Mouse (Mus musculus): ENCODE data around the gene Gm6169.

DNA sequence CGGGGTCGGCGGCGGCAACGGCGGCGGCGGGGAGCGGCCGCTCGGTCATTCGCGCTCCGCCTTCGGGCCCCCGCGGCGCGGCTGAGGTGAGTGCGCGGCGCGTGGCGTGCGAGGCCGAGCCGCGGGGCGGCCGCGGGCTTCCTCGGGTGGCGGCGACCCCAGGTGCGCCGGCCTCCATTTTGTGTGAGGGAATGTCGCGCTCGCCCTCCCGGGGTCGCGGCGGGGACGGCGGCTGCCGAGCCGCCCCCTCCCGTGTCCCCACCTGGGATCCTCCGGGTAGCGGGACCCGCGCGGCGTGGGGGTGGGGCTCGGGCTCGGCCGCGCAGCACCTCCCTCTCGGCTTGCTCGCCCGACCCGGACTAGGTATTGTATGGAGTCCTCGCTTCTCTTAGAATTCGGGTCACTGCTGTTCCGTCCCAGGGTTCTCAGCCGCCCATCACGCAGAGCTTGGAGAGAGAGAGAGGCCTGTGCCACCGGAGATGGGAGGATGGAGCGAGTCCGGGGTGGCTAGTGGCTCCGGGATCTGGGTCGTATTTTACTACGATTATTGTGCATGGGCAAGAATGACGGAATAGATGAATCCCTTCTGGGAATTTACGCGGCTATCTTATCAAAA is 27.3 kb downstream of the Gm6169 start:
- no peak for TF ChIP-seq CTCF (IDR thresholded peaks at IDR 0.05; ENCODE audit: borderline replicate concordance, insufficient read depth, low read depth, low read length)
- TF ChIP-seq POLR2A (IDR thresholded peaks at IDR 0.05; ENCODE audit: borderline replicate concordance, insufficient read depth, low read length): no peak
